Mouse (Mus musculus): Measurements from ENCODE around the gene Mras.

Mras gene

DNA sequence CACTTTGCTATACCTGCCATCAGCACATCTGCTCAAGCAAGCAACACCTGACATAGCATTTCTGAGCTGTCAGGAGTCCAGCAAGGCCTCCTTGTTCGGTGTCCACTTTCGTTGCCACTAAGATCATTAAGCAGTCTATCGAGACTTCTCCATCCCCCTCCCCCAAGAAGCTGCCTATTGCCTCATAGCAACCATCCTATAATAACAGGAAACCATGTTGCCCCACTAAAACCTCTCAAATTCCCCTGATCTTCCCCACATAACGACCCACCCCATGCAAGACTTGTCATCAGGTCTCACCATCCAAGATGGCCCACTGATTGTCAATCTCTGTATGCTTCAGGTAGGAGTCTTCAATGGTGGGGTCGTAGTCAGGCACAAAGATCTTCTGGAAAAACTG lies 26.1 kb downstream of the Mras start:
- no peak for DNase-seq

DNA sequence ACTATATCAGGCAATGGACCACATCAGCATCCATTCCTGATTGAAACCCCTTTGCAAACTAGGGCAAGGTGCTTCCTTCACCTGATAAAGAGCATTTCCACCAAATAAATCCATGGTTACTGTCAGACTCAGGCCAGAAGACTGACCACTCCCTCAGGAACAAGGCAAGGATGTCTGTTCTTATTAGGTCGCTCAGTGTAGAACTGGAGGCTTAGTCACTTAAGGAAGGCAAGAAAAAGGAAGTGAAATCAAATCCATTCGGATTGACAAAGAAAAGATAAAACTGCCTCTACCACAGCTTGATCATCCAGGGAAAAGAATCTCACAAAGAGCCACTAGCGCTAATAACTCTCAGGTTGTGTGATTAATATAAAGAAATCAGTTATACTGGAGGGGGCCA lies 27.9 kb downstream of the Mras start:
- no peak for DNase-seq

DNA sequence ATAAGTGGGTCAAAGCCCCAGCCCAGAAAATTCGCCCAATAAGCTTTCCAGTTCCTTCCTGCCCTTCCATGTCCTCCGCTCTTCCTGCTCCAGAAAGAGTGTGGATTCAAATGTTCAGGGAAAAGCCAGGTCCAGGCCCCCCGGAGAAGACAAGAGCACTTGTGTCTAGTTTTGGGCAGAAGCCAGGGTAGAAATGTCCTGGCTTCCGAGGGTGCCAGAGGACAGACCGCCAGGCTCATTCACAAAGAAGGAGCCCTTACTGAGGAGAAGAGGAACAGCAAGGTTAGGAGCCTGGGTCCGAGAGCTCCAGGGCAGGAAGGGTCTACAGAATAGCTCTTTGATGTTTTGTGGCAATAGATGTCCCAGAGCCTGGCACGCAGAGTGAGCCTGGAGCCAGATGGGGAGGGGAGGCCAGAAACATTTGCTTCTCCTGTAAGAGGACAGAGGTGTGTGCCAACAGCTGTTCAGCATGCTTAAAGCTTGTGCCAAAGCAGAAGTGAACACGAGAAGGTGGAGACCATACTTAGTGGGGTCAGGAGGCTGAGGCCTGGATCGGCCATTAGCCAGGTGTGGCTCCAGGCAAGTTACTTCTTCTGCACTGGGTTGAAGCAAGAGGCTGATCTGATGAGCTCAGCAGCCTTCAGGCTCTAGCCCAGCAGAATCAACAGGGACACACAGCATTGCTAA lies 35.8 kb downstream of the Mras start:
- no peak for DNase-seq

DNA sequence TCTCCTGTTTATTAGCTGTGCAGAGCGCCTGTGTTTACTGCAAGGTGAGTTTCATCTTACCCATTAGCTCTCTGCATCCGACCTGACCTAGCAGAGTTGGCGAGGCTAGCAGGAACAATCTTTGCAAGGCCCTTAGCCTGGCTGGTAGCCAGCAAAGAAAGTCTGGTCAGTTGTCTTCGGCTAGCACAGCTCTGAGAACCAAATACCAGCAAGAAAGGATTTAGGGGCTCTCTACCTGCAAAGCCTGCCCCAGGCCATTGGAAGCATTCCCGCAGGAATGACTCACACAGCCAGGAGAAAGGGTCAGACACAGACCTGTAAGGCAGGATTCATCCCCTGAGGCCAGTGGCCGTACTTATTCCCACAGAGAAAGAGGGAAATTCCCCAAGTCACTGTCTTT lies 36.4 kb downstream of the Mras start:
- no peak for DNase-seq

DNA sequence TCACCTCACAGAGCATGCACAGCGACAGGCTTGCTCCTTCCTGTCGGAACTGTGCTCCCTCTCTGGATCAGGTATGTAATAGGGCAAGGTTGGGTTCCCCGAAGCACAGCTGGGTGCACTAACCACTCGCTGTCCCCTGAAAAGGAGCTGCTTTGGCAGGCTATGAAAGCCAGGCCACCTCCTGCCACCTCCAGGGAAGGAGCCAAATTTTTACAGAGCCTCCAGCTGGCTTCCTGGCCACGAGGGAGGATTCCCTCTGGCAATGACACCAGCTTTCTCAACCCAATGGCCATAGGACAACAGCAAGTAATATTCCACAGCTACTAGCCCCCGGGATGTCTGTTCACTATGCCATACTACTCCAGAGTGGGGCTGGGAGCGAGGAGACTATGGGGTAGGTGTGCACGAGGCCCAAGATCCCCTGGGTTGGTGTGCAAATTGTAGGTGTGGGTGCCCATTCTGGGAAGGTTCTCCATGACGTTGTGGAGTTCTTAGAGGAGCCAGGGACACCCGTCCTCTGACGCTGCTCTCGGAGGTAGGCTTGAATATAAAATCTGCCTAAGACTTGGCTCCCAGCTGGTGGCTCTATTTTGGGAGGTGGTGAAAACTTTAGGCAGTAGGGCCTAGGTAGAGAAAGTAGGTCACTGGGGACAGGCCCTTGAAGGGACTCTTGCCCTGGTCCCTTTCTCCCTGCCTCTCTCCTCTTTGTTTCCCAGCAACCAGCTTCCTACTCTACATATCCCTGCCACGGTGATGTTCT lies 39.9 kb downstream of the Mras start:
- no peak for DNase-seq

DNA sequence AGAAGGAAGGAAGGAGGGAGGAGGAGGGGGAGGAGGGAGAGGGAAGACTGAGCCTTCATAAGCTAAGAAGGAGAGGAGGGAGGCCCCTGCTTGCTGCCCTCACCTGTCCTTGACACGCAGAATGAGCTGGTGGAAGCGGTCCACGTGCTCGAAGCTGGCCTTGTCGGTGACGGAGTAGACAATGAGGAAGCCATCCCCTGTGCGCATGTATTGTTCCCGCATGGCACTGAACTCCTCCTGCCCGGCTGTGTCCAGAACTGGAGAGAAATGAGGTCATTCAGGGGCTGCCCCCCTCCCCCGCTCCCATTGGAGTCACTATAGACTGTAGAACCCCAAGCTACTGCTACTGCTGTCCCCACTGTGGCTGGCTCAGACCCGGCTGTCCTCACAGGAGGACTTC lies 42.8 kb downstream of the Mras start:
- no peak for DNase-seq

DNA sequence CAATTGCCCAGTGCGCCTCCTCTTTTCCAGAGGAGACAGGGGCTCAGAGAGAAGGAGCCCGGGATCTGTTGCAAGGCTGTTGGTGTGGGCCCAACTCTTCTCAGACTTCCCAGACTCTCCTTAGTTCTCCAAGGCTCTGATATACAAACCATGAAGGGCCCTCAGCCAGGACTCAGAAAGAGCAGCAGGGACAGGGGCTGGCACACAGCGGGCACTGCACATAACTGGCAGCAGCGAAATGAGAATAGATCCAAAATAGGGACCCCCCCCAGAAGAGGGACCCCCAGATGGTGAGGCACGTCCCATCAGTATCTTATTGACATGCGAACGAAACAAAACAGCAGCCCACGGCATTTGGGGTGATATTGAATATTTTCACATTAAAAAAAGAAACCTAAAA lies 44.0 kb downstream of the Mras start:
- no peak for DNase-seq

DNA sequence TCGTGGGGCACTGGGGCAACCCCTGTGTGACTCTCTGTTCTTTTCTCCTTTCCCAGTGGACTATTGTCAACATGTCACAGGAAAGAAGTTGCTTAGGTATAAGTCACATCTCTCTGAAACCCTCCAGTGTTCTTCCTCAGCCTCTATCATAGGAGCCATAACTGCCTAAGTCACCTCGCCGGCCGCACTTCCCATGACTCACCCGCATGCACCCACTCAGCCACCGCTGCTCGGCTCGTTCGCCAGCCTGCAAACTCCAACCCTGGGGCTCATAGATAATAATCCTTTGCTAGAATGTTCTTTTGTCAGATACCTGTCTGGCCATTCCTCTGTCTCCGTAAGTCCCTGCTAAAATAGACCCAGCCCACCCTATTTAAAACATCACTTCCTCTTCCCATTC lies 45.6 kb downstream of the Mras start:
- no peak for DNase-seq

DNA sequence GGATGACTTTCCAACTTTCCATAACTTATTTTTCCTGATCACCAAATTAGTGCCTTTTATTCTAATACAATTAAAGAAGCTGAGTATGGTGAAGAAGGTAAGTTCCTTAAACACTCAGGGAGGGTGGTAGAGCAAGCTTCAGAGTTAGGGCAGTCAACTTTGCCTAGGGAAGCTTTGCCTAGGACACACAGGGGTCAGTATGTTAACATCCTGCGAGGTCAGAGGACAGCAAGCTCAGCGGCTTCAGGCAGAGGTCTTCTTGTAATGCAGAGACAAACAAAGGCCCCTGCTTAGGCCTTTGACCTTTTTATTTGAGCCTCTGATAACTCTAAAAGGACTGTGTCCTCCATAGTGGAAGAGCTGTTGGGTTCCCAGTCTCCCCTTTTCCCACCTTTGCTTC lies 46.5 kb downstream of the Mras start:
- DNase-seq = no peak

DNA sequence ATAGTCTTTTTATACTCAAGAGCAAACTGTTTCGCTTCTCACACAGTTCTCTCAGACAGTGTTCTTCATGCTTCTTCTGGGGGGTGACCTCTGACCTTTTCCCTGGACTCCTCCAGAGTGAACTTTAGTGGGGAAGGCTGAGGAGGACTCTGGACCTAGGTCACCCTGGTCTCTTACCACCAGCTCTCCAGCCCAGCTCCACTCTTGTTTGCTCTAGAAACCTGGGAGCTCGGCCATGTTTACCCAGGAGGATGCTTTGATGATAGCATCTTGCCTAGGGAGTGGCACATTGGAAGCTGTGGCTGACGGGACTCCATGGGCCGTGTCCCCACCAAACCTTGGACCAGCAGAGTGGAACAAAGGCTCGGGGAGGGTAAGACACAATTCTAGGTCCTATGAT lies 47.0 kb downstream of the Mras start:
- DNase-seq = no peak

DNA sequence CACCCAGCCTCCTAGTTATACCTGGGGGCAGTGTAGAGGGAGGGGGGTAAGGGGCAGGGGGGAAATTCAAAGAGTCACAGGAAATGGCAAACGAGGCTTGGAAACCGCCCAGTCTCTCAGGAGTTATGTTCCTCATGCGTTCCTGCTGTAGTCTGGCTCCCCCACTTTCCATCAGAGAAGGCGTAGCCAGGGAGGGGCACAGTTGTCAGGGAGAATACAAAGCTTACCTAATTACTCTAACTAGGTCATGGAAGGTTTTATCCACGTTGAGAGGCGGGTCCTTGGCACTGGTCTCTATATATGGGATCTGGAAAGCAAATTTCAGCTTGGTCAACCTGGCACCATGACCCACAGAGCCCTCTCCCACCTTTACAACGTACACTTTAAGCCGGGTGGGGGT lies 47.7 kb downstream of the Mras start:
- no peak for DNase-seq

DNA sequence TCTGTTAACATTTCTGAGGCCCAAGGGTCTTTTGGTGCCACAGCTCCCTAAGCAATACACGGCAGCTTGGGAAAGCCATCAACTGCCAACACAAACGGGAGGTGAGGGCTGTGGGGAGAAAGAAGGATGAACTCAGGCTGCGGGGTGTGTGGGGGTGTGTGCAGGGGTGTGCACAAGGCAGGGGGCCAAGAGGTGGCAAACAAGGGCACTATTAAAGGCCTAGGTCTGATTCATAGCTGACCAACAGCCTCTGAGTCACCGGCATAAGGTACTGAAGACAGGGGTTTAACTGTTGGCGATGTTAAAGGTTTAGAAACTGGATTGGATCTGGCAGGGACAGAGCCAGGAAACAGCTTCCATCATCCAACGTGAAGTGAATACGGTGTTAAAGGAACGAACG lies 48.3 kb downstream of the Mras start:
- DNase-seq = no peak

DNA sequence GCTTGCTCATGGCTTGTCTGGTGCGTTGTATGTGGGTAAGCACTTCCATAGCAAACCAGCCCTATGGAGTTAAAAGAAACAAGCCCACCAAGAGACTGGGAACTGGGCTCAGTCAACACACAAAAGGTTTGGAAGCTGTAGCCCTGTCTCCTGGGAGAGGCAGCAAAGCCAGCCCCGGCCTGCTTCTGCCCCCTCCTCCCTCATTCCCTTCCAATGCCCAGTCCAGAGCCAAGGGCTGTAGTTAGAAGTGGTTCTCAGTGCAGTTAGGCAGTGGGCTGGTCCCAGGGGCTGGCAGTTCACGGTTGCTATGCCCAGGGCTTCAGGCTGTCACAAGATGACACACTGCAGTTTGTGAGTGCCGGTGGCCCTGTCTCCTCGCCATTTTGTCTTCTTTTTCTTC lies 49.1 kb downstream of the Mras start:
- DNase-seq = no peak

DNA sequence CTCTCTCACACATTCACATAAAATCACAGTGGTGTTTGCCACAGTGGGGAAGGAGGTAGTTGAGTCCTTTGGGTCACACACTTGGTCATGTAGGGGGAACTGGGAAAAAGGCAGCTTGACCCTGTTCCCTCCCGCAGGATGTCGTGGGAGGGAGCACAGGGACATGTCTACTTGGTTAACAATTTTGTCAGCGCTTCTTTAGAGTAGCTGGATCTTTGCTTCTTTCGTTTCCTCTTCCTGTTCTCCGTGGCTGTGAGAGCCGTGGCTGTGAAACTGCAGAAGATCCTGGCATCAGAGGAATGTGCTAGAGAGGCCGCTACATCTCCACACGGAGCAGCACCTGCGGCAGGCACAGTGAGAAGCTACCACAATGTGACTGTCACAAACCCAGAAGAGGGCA lies 54.6 kb downstream of the Mras start:
- DNase-seq = no peak

DNA sequence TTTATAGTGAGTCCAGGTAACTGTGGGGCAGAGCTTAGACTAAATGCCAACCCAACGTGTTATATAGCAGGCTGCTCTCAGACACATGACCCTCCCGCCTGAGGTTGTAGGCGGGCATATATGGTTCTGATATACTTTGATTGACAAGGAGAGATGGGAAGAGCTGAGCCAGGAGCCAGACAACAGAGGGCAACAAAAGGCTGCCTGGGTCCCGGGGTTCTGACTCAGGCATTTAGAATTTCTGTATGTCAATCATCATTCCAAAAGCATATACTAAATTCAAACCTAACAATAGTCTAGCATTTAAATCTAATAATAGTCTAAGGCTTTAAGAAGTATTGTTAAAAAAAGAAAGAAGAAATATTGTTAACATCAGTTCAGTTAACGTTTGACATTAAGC lies 58.0 kb downstream of the Mras start:
- no peak for DNase-seq

DNA sequence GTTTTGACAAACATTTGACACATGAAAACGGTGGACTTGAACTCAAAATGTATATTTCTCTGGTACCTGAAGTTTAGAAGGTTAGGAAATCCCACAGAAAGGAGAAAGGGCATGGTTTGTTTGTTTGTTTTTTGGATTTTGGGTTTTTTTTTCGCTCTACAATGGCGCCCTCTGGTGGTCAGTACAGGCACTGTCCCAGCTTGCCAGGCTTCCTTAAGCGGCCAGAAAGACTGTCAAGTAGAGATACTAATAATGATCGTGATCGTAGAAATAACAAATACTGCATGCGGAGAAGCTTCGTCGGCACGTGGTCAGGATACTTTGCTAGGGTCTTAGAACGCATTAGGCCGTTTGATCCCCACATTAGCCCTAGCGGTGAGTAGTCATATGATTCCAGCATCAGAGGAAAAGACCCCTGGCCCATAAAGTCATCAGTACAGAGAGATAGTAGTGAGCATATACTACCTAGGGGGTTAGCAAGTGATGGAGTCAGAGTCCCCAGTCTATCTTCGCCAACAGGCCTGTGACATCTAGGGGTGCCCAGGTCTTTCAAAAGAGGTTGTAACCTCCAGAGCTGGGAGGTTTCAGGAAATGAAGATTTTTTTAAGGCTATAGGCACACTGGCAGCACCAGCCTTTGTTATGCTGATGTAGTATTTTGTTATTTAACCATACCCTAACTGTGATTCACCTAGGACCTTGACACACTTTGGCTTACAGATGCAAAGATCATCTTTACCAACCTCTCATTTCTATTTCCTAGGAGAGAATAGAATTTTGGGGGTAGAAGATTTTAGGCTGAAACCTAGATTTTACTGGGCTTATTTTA lies 60.4 kb downstream of the Mras start:
- DNase-seq = peak in 1 of 2 experiments; percentile 65

DNA sequence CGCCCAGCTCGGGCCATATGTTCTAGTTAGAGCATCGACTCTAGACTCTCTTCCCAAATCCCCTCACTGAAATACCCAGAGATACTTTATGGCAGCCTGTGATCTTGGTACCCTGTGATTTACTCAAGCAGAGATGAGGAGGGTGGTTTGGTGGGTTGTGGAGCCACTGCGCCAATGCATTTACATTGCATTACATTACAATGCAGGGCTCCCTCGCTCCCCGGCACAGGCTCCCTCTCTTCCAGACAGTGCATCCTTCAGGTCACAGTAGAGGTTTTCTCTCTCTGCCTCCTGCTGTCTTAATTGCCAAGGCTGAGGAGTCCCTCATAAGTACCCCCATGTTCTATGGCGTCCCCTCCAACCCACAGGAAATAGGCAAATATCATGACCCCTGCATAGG lies 68.8 kb downstream of the Mras start:
- no peak for DNase-seq

DNA sequence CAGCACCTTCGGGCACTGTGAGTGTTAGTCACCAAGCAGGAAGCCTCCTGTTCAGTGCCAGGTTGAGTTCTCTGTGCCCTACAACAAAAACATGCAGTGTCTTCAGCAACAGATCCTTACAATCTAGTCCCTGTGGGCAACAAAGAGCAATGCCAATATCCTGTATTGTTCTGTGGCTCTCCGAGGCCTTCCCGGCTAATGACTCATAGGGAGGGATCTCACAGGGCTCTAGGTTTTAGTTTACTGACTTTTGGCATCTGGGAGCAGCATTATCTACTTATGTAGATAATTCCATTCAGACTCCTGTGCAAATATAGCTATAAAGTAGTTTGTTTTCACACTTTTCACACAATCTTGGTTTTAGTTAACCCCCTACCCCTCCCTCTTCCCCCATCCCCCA lies 71.3 kb downstream of the Mras start:
- DNase-seq = no peak

DNA sequence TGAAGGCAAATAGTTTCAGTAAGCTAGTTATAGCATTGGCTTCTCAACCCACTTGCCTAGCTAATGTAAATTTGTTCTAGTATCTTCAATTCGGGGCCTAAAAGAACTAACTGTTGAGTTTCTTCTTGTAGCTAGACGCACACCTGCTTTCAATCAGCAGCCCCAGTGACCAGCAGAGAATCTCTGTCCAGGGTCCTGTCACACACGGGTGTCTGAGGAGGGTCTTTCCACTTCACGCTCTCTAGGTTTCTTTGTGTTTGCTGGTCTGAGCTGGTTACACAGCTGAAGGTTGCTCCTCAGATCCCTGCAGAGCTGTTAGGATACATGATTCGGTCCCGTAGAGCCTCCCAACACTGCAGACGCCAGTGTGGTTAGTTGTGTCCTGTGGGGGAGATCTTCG lies 74.1 kb downstream of the Mras start:
- DNase-seq = no peak

DNA sequence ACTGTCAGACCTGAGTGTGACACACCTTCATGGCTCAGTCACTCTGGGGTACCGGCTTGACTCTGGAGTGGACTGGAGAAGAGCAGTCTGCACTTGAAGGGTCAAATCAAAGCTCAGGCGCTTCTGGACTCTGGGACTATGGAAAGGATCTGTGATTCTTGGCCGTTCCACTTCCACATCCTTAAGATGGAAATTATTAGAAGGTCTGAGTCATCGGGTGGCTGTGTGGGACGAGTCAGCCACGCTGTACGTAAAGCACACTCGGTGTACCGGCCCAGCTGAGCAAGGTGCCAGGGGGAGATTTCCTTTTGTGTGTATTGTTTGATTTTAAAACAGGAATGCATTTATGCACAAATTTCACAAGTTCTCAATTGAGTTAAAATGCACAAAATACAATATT lies 75.2 kb downstream of the Mras start:
- DNase-seq = no peak

DNA sequence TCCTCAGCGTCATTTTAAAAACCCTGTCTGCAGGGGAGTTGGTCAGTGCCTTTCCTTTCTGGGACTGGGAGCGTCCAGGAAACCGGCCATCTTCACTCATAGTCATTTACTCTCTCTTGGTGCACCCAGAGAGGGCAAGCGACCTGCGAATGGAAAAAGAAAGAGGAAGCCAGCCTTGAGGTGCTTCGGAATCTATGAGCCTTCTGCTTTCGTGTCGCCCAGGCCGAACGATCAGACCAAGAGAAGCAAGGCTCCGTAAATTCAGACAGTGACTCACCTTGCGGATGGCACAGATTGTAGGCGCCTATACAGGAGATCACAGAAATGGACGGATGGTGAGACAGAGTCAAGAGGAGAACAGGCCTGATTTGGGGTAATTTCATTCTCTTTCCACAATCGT lies 78.2 kb downstream of the Mras start:
- no peak for DNase-seq

DNA sequence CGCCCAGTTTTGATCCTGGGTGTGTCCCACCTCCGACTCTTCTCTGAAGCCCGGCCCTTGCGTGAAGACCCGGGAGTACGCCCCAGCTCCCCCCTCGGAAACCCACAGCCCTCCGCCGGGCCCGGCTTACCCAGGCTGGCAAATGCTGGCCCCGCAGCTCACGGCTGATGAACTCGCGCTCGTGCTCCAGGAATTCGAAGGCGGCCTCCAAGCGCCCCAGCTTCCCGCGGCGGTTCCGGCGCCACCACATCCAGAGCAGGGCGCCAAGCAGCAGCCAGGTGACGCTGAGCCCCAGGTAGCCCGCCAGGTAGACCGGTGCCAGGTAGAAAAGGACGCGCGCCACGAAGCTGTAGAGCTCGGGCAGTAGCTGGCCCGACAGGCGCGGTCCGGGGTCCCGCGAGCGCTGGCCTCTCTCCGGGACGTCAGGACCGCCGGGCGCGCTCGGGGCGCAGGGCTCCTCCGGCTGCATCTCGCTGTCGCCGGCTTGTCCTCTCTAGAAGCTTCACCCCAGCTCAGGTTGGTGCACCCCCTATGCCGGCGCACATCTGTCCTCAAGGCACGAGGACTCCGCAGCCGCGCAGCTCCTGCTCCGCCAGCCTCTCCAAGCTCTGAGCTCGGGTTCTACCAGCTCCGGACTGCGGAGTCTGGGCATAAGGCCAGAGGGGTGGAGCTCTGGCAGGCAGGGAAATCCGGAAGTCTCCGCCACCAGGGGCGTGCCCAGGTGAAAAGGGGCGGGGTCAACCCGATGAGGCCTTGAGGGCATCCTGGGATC lies 79.1 kb downstream of the Mras start, which contains the start of gene Esyt3:
TSS of gene Esyt3 (minus strand) at position 637 of the 772 bp plus-strand sequence.
- peak; percentile 60 to 61 for DNase-seq

DNA sequence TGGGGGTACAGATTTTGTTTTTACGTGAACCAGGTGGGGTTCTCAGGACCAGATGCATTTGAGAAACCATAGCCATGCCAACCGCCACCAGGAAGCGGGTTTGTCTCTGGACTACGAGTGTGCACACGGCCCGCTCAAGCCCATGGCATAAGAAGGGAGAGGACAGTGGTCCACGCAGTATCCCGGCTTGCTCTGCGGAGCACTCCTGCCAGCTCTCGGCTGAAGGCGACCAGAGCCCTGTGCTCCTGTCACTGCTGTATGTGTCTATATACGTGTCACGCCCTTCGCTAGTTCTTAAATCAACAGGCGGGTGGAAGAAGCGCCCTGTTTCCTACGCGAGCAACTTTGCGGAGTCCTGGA lies 79.6 kb downstream of the Mras start:
- DNase-seq = no peak

Measured in lung, postnatal 4 days (tissue).